Mouse (Mus musculus) kidney, postnatal 36 days (tissue): ENCODE data around the gene F12.
"Not testable (repeated sequence)": the region's sequence is repeated elsewhere in the genome, so short reads cannot be mapped to it uniquely, and the experiment has no call there.

Experiments used
- DNase-seq, 2 experiments: peaks; one replicate each; pipeline ENCODE4 v3.0.0; 2021 to 2022; ENCODE audit warnings: mixed read lengths in 2 of 2

F12 gene

GRCm38 (mm10) chr13:55449679-55450441 lies 23.3 kb upstream of the F12 start:
- no peak for DNase-seq

DNA sequence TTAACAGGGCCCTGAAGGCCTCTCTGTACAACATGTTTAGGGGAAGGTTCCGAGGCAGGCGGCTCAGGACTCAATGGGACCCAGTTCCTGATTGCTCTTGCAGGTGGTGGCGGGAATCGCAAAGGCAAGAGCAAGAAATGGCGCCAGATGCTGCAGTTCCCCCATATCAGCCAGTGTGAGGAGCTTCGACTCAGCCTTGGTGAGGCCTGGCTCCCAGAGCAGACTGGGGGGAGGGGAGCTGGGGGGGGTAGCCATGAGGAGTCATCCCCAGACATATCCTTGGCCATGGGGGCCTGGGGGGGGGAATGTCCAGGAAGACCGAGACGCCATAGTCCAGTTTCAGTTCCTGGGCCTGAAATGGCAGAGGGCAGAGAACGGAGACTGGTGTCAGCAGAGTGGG lies 22.6 kb upstream of the F12 start:
- DNase-seq, result no peak

- no peak for DNase-seq
These were observed 21.5 kb upstream of the F12 start for GRCm38 (mm10) chr13:55448131-55448530.

- DNase-seq, result no peak
These were observed 20.9 kb upstream of the F12 start for GRCm38 (mm10) chr13:55447543-55447943.

DNA sequence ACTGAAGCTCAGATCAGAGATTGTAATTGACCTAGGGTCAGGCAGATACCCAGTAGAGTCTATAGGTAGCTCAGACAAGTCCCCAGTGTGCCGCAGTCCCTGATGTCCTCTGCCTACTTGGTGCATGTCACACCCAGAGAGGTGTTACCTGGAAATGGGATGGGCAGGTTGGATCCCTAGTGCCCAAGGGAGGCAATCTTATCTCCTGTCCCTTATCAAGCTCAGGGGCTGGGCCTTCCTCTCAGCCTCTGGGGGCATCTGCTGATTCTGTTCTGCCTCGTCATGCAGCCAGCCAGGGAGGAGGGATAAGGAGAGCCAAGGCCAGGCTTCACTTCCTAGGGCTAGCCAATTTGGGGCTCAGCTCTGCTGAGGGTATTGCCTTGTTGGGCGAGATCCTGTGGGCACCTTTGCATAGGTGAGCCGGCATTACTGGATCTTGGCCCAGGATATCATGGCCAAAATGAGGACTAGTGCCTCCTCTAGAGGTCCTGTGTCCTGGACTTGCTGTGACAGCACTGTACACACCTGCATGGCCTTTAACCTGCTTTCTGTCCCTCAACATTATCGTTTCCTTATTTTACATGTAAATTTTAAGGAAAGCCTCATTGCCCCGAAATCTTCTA lies 20.0 kb upstream of the F12 start:
- no peak for DNase-seq

- DNase-seq, result no peak
These were observed 18.9 kb upstream of the F12 start for GRCm38 (mm10) chr13:55445361-55446091.

DNA sequence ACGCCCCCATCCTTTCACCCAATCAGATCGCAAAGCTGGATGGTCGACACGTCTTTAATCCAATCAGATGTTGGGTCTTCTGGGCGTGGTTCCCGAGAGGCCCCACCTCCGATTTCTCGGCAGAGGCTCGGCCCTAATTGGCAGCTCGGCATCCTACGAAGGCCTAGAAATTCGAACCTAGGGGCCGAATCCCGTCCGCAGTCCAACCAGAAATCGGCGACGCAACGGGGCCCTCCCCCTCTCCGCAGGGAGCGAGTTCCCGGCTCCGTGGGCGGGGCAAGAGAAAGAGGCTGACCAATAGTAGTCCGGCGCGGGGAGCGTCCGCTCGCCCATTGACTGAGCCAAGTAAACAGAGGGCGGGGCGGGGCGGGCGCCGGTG lies 18.3 kb upstream of the F12 start, which contains the start of gene Grk6:
Gene Grk6 (plus strand): TSS at position 136 of the 379 bp plus-strand sequence.
- DNase-seq, result peak; percentile 99 to 100

DNA sequence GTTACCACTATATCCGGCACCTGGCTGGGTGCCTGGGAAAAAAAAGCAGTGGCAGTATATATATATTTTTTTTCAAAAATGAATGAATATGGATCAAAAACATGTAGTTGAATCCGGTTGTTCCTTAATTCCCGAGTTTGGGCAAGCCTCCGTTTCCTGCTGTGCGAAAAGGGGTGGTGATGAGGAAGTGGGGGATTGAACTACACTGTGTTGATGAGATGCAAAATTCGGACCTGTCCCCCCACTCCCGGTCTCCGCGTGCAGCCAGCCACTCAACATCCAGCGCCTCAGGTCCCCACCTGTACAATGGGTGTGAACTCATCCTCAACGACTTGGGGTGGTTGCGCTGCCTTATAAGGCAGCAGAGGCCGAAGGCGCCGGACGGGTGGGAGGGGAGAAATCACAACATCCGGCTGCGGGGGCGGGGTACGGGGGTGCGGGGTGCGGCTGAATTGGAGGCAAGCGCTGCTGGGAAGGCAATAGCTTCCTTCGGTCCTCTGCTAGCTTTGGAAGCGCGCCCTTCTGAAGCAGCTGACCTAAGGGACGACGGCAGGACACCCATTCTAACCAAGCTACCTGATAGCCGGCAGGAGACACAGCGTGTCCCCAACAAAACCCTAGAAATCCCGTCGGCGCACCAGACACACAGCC lies 17.8 kb upstream of the F12 start:
- peak; percentile 83 to 90 for DNase-seq

- no peak for DNase-seq
These were observed 17.2 kb upstream of the F12 start for GRCm38 (mm10) chr13:55443799-55444285.

DNA sequence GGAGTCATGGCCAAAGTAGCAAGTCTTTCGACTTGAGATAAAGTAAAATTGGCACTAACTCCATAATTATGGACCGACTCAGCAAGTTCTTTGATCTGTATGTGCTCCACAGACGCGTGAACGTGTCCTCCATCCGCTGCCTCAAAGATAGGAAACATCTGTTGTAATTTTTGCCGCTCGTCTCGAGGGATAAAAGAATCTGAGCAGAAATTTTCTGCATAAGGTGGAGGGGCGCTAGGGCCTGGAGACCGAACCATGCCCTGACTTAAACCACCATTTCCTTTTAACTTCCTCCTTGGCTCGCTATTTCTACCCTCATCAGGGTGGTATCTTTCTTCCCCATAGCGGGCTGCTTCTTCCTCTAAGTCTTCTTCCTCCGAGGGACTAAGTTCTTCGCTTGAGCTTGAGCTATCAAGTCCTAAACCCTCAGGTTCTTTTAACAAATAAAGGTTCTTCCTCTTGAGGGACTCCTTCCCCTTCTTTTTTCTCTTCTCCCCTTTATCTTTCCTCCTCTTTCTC lies 10.6 kb upstream of the F12 start:
- DNase-seq, result not testable (repeated sequence)

DNA sequence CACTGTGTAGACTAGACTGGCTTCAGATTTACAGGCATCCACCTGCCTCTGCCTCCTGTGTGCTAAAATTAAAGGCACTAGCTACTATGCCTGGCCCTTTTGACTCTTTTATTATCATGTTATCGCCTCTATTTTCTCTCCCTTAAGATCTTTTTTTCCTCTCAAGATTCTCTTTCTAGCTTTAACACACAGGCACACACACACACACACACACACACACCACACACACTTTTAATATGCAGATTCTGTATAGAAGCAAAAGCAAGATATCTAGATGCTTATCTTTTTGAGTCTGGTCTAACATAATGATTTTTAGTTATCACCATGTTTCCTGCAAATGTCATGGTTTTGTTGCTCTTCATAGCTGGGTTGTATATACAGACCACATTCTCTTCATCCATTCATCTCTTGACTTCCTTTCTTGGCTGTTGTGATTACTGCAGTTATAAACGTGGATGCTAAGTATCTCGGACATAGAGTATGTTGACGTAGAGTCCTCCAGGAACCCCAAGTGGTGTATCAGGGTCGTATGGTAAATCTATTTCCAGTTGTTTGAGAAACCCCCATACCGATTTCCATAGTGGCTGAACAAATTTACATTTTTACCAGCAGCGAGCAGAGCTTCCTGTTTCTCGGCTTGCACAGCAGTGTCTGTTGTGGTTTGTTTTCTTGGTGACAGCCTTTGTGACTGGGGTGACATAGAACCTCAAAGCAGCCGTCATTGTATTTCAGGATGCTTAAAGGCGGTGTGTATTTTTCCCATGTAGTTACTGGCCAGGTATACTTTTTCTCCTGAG lies 5.5 kb upstream of the F12 start:
- DNase-seq, result no peak

GRCm38 (mm10) chr13:55430566-55430965 lies 4.0 kb upstream of the F12 start:
- no peak for DNase-seq

DNA sequence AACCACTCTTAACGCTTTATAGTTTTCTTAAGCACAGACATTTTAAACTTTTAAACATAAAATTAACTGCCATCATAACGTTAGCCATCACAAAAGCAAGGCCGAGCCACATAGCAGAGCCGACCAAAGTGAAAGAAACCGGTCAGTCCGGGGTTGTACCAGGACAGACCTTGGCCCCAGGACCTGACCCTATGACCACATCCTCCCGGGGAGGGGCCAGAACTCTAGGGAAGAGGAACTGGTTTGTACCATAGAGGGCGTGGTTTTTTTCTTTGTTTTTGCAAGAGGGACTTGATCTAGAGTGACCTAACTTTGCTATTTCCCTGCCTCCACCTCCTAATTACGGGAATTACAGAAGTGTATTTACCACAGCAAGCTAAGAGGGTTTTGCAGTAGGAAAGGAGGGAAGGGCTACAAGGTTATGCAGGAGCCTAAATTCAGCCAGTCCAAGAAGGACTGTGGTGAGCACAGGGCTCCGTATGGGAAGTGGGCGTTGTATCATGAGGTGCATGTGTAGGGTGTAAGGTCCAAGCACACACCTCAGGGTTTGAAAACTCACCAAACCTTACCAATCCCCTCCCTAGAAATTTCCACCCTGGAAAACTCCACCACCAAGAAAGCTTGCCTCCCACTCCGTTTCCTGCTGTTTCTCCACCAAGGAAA lies 2.8 kb upstream of the F12 start:
- DNase-seq, result peak; percentile 84 to 85

DNA sequence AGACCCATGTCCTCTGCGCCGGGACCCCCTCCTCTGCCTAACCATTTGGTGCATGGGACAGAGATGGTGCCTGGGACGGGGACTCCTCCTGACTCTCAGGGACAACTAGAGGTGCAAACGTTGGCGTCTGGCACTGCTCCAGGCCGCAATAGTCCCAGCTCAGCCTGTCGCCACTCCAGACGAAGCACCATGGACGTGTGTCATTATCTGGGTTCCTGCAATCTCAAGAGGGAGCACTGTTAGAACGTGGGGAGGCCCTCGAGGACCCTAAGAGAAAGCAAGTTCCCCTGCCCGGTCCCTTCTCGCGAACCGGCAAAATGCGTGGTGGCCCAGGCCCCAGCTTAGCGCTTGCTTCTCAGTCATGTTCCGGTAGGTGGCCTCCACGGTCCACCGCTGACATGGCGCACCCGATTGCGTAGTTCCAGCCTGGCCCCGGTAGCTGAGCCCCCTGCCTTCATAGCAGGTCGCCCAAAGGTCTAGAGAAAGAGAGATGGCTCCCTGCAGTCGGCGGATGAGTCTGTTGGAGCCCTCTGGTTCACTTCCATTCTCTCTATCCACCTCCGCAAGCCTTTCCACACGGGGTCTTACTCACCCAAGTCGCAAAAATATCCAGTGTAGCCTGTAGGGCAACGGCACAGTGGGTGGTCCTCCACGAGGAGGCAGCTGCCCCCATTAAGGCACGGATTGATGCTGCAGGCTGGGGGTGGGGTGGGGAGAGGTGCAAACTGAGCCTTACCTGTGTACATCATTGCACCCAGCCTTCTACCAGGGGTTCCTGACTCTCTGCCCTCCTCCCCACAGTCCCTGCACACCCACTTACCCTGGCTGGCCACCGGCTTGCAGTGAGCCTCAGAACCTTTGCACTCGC lies 5.4 kb downstream of the F12 start:
- peak; percentile 71 to 86 for DNase-seq

DNA sequence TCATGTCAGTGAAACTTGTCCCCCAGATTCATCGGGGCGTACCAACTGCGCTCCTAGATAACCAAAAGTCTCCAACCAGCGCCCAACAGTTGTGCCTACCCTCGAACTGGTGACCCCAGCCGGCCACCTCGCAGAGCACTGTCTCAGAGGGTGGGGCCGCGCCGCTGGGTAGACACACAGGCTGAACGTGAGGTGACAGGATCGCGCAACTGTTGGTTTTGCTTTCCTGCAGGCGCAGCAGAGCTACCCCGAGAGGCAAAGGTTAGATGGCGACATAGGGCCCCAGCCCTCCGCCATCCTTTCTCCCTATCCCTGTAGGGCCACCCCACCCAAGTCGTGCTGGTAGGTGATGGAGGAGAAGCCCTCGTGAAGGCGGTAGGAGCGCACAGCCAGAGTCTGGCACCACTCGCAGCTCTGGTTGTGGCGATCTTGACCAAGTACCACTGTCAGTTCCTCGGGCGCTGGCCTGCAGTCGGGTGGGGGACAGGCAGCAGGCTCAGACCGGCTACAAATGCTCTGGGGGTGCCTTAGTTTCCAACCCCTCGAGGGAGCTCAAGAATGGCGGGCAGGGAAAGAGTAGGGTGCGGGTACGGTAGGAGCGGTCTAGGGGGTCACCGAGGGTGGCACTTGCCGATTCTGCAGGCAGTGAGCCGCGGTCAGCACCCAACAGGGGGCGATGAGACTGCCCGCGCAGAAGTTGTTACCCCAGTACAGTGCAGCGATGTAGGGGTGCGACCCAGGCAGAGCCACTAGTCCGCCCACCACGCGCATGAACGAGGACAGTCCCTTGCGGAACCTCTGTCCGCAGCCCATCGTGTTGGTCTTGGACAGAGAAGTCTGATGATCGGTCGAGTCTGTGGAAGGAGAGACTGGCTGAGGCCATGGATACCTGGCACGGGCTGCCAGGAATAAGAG lies 6.3 kb downstream of the F12 start:
- no peak for DNase-seq

GRCm38 (mm10) chr13:55419142-55419541 lies 7.5 kb downstream of the F12 start:
- DNase-seq, result no peak

GRCm38 (mm10) chr13:55418004-55418403 lies 8.6 kb downstream of the F12 start:
- peak; percentile 83 to 95 for DNase-seq

- peak; percentile 87 to 90 for DNase-seq
These were observed 11.7 kb downstream of the F12 start, which contains the start of gene Pfn3 for GRCm38 (mm10) chr13:55414743-55415380. Gene Pfn3 (minus strand): TSS chr13:55415232.

DNA sequence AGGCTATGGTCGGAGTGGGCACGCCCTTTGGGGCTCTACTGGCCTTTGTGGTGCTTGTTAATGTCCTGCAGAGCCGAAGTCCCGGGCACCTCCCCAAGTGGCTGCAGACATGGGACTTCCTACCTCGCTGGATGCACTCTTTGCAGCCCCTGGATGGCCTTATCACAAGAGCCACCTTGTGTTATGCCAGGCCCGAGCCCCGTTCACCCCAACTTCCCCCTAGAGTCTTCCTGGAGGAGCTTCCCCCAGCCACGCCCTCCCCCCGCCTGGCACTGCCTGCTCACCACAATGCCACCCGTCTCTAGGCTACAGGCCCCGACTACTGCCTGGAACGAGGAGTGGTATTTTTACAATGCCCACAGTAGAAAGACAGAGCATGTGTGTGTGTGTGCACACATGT lies 13.3 kb downstream of the F12 start:
- peak in 1 of 2 experiments; percentile 49 for DNase-seq
